Mouse (Mus musculus) kidney, postnatal 36 days (tissue): ENCODE data around the gene Reep3.
A peak's percentile ranks its signal among the peaks of the same experiment; 100 is the strongest.

ENCODE experiments used
- DNase-seq, 2 experiments: peaks; one replicate each; pipeline ENCODE4 v3.0.0; 2021 to 2022; ENCODE audit warnings: mixed read lengths in 2 of 2

Gene Reep3

GRCm38 (mm10) chr10:67049621-67050020 lies 47.1 kb downstream of the Reep3 start:
- DNase-seq: no peak

- DNase-seq: no peak
These were observed 47.7 kb downstream of the Reep3 start for GRCm38 (mm10) chr10:67048871-67049615.

GRCm38 (mm10) chr10:67047712-67048645 lies 48.8 kb downstream of the Reep3 start:
- no peak for DNase-seq

- no peak for DNase-seq
These were observed 51.4 kb downstream of the Reep3 start for GRCm38 (mm10) chr10:67045192-67045899.

GRCm38 (mm10) chr10:67044346-67044745 lies 52.4 kb downstream of the Reep3 start:
- DNase-seq: peak; percentile 85 to 91

- DNase-seq: peak; percentile 58 to 80
These were observed 53.5 kb downstream of the Reep3 start for GRCm38 (mm10) chr10:67043236-67043635.

- DNase-seq: no peak
These were observed 56.3 kb downstream of the Reep3 start for GRCm38 (mm10) chr10:67040410-67040809.

GRCm38 (mm10) chr10:67039001-67039400 lies 57.7 kb downstream of the Reep3 start:
- no peak for DNase-seq

GRCm38 (mm10) chr10:67036542-67036941 lies 60.2 kb downstream of the Reep3 start:
- no peak for DNase-seq

- DNase-seq: no peak
These were observed 60.6 kb downstream of the Reep3 start for GRCm38 (mm10) chr10:67036141-67036540.

GRCm38 (mm10) chr10:67031186-67031585 lies 65.6 kb downstream of the Reep3 start:
- DNase-seq: no peak

- peak; percentile 66 to 78 for DNase-seq
These were observed 67.4 kb downstream of the Reep3 start for GRCm38 (mm10) chr10:67029297-67029696.

- DNase-seq: no peak
These were observed 70.4 kb downstream of the Reep3 start for GRCm38 (mm10) chr10:67026375-67026774.

GRCm38 (mm10) chr10:67025573-67026236 lies 71.0 kb downstream of the Reep3 start:
- DNase-seq: peak; percentile 86 to 88

GRCm38 (mm10) chr10:67024391-67024790 lies 72.4 kb downstream of the Reep3 start:
- DNase-seq: no peak

- no peak for DNase-seq
These were observed 73.7 kb downstream of the Reep3 start for GRCm38 (mm10) chr10:67023092-67023491.

- no peak for DNase-seq
These were observed 75.3 kb downstream of the Reep3 start for GRCm38 (mm10) chr10:67021494-67021893.

GRCm38 (mm10) chr10:67018875-67019274 lies 77.9 kb downstream of the Reep3 start:
- DNase-seq: peak; percentile 36 to 59

- no peak for DNase-seq
These were observed 78.9 kb downstream of the Reep3 start for GRCm38 (mm10) chr10:67017891-67018290.

- no peak for DNase-seq
These were observed 79.4 kb downstream of the Reep3 start for GRCm38 (mm10) chr10:67017315-67017714.

- no peak for DNase-seq
These were observed 80.0 kb downstream of the Reep3 start for GRCm38 (mm10) chr10:67016615-67017278.

GRCm38 (mm10) chr10:67014746-67015145 lies 82.0 kb downstream of the Reep3 start:
- DNase-seq: no peak
